Mouse (Mus musculus) forebrain, embryonic 13.5 days (tissue): ENCODE results near the gene Cetn2. TPM values are rescaled to one million over a fixed set of nuclear protein-coding genes. Genes with fewer than 3 reads are reported as not detected.

Source experiments
- ATAC-seq: fragments of 200-750 bp; cut with Nextera tagmentation; 2 replicates; pipeline ENCODE4 v1.8.0; 2017
- H3K27ac ChIP-seq: fragments of 300-500 bp; sonication (generic); 2 replicates; pipeline ENCODE4 v1.5.1; 2015; ENCODE audit warnings: inconsistent platforms, mild to moderate bottlenecking, moderate library complexity
- H3K27me3 ChIP-seq: fragments of 300-500 bp; sonication (generic); 2 replicates; pipeline ENCODE4 v1.6.1; 2015; ENCODE audit warnings: mild to moderate bottlenecking, inconsistent platforms
- H3K36me3 ChIP-seq: fragments of 300-500 bp; sonication (generic); 2 replicates; pipeline ENCODE4 v1.6.1; 2015; ENCODE audit warnings: mild to moderate bottlenecking, inconsistent platforms; ENCODE audit not compliant: poor library complexity, severe bottlenecking
- H3K4me1 ChIP-seq: fragments of 300-500 bp; sonication (generic); 2 replicates; pipeline ENCODE4 v1.6.1; 2015; ENCODE audit warnings: inconsistent platforms
- H3K4me2 ChIP-seq: fragments of 300-500 bp; sonication (generic); 2 replicates; pipeline ENCODE4 v1.6.1; 2015; ENCODE audit warnings: inconsistent platforms, mild to moderate bottlenecking, moderate library complexity
- H3K4me3 ChIP-seq: fragments of 300-500 bp; sonication (generic); 2 replicates; pipeline ENCODE4 v1.5.1; 2015; ENCODE audit warnings: mild to moderate bottlenecking, inconsistent platforms
- H3K9ac ChIP-seq: fragments of 300-500 bp; sonication (generic); 2 replicates; pipeline ENCODE4 v1.6.1; 2015; ENCODE audit warnings: mild to moderate bottlenecking, inconsistent platforms
- H3K9me3 ChIP-seq: fragments of 300-500 bp; sonication (generic); replicated peaks from 2 replicates; pipeline ENCODE4 v1.6.1; 2016; ENCODE audit warnings: inconsistent platforms
- WGBS: fragments of 180-500 bp; shearing (Covaris S2); methylation state at CpG from one replicate; pipeline ENCODE4 v1.1.7; 2015; 5-methylcytosine and 5-hydroxymethylcytosine counted together
- polyA plus RNA-seq: library from polyadenylated mRNA; unstranded; fragments of >200 nt; fragmentation: Nextera tagmentation; extraction: Ambion mirVana; gene quantifications from 2 replicates; pipeline ENCODE4 v1.2.1, GENCODE M21; 2015

Gene Cetn2
- 104 TPM in 2 replicates for polyA plus RNA-seq

- H3K36me3 ChIP-seq: no peaks in the 10 kb centered on the region
- ATAC-seq: peak; percentile 99
- H3K4me2 ChIP-seq: peak within 1 kb of the TSS; percentile 63
- peak within 1 kb of the TSS; percentile 66 for H3K9ac ChIP-seq
- peak within 1 kb of the TSS; percentile 57; the same call in 1 of the 2 replicates for H3K27ac ChIP-seq
- WGBS: 28% methylated on average over 41 of the region's 41 CpGs
- no peaks in the 10 kb centered on the region for H3K27me3 ChIP-seq
- peak within 1 kb of the TSS; percentile 54 for H3K4me3 ChIP-seq
- peaks cover 21% of the 10 kb centered on the region for H3K4me1 ChIP-seq
- no peaks in the 10 kb centered on the region for H3K9me3 ChIP-seq
These were observed at the start of gene Cetn2, which contains the start of gene Nsdhl for GRCm38 (mm10) chrX:72917884-72918681. Cetn2 (minus strand) TSS chrX:72918411. Nsdhl (plus strand) TSS chrX:72918557.

GRCm38 (mm10) chrX:72962743-72963142, 44.5 kb upstream of the Cetn2 start:
- no peaks in the 10 kb centered on the region for H3K9me3 ChIP-seq
- no peak overlapping the region for H3K27ac ChIP-seq
- H3K4me1 ChIP-seq: no peaks in the 10 kb centered on the region
- 76% methylated on average over 3 of the region's 3 CpGs for WGBS
- H3K36me3 ChIP-seq: peaks cover 18% of the 10 kb centered on the region
- H3K4me2 ChIP-seq: no peak overlapping the region
- no peak overlapping the region for H3K9ac ChIP-seq
- H3K27me3 ChIP-seq: no peaks in the 10 kb centered on the region
- no peak for ATAC-seq
- H3K4me3 ChIP-seq: no peak overlapping the region

- 74% methylated on average over 3 of the region's 3 CpGs for WGBS
- no peak for ATAC-seq
- peaks cover 25% of the 10 kb centered on the region for H3K36me3 ChIP-seq
These were observed 43.3 kb upstream of the Cetn2 start for GRCm38 (mm10) chrX:72961511-72961910.

GRCm38 (mm10) chrX:72960431-72960830, 42.2 kb upstream of the Cetn2 start:
- no peak for ATAC-seq
- H3K9ac ChIP-seq: no peak overlapping the region
- H3K27me3 ChIP-seq: no peaks in the 10 kb centered on the region
- 83% methylated on average over 4 of the region's 4 CpGs for WGBS
- peaks cover 31% of the 10 kb centered on the region for H3K36me3 ChIP-seq
- no peak overlapping the region for H3K27ac ChIP-seq
- no peaks in the 10 kb centered on the region for H3K9me3 ChIP-seq
- H3K4me1 ChIP-seq: no peaks in the 10 kb centered on the region
- no peak overlapping the region for H3K4me3 ChIP-seq
- H3K4me2 ChIP-seq: no peak overlapping the region

More at GRCm38 (mm10) chrX:72961511-72961910, 43.3 kb upstream of the Cetn2 start:
- no peak overlapping the region for H3K27ac ChIP-seq
- no peak overlapping the region for H3K9ac ChIP-seq
- no peaks in the 10 kb centered on the region for H3K27me3 ChIP-seq
- no peak overlapping the region for H3K4me3 ChIP-seq
- no peak overlapping the region for H3K4me2 ChIP-seq
- H3K4me1 ChIP-seq: no peaks in the 10 kb centered on the region
- H3K9me3 ChIP-seq: no peaks in the 10 kb centered on the region

- ATAC-seq: no peak
These were observed 38.3 kb upstream of the Cetn2 start for GRCm38 (mm10) chrX:72956486-72956885.

GRCm38 (mm10) chrX:72953464-72953863, 35.3 kb upstream of the Cetn2 start:
- no peak for ATAC-seq
- Histone ChIP-seq H3K27ac (no peak overlapping the region), H3K4me2 (no peak overlapping the region), H3K9me3 (no peaks in the 10 kb centered on the region), H3K4me1 (no peaks in the 10 kb centered on the region), H3K36me3 (peaks cover 58% of the 10 kb centered on the region), H3K27me3 (no peaks in the 10 kb centered on the region), H3K9ac (no peak overlapping the region), H3K4me3 (no peak overlapping the region)
- WGBS: 72% methylated on average over 4 of the region's 4 CpGs

More at GRCm38 (mm10) chrX:72956486-72956885, 38.3 kb upstream of the Cetn2 start:
- Histone ChIP-seq H3K4me1 (no peaks in the 10 kb centered on the region), H3K4me3 (no peak overlapping the region), H3K27ac (no peak overlapping the region), H3K4me2 (no peak overlapping the region), H3K9me3 (no peaks in the 10 kb centered on the region), H3K9ac (no peak overlapping the region), H3K36me3 (peaks cover 50% of the 10 kb centered on the region), H3K27me3 (no peaks in the 10 kb centered on the region)
- 87% methylated on average over 4 of the region's 4 CpGs for WGBS

- 78% methylated on average over 2 of the region's 2 CpGs for WGBS
- Histone ChIP-seq H3K4me2 (no peak overlapping the region), H3K4me3 (no peak overlapping the region), H3K27ac (no peak overlapping the region), H3K9ac (no peak overlapping the region), H3K4me1 (peaks cover 21% of the 10 kb centered on the region), H3K27me3 (no peaks in the 10 kb centered on the region), H3K36me3 (no peaks in the 10 kb centered on the region; the same call in 1 of the 2 replicates), H3K9me3 (no peaks in the 10 kb centered on the region)
- ATAC-seq: no peak
These were observed 3.2 kb upstream of the Cetn2 start for GRCm38 (mm10) chrX:72921391-72921790.

GRCm38 (mm10) chrX:72918682-72919059, 460 bp upstream of the Cetn2 start:
- no peaks in the 10 kb centered on the region for H3K27me3 ChIP-seq
- WGBS: 16% methylated on average over 6 of the region's 6 CpGs
- ATAC-seq: no peak
- peak overlapping the region; percentile 63 for H3K4me2 ChIP-seq
- H3K36me3 ChIP-seq: no peaks in the 10 kb centered on the region
- peak overlapping the region; percentile 66 for H3K9ac ChIP-seq
- peak overlapping the region; percentile 54 for H3K4me3 ChIP-seq
- no peaks in the 10 kb centered on the region for H3K9me3 ChIP-seq
- peaks cover 21% of the 10 kb centered on the region for H3K4me1 ChIP-seq
- H3K27ac ChIP-seq: peak overlapping the region; percentile 57; the same call in 1 of the 2 replicates

- no peaks in the 10 kb centered on the region for H3K27me3 ChIP-seq
- H3K9ac ChIP-seq: no peak overlapping the region
- no peak for ATAC-seq
- no peaks in the 10 kb centered on the region for H3K36me3 ChIP-seq
- no peaks in the 10 kb centered on the region for H3K4me1 ChIP-seq
- H3K4me3 ChIP-seq: no peak overlapping the region
- H3K4me2 ChIP-seq: no peak overlapping the region
- 86% methylated on average over 1 of the region's 1 CpGs for WGBS
- no peak overlapping the region for H3K27ac ChIP-seq
- no peaks in the 10 kb centered on the region for H3K9me3 ChIP-seq
These were observed 6.6 kb downstream of the Cetn2 start for GRCm38 (mm10) chrX:72911611-72912010.

GRCm38 (mm10) chrX:72908404-72908741, 9.8 kb downstream of the Cetn2 start:
- H3K27me3 ChIP-seq: no peaks in the 10 kb centered on the region
- H3K36me3 ChIP-seq: no peaks in the 10 kb centered on the region
- H3K4me1 ChIP-seq: no peaks in the 10 kb centered on the region
- no peaks in the 10 kb centered on the region for H3K9me3 ChIP-seq
- H3K4me3 ChIP-seq: no peak overlapping the region
- H3K9ac ChIP-seq: no peak overlapping the region
- H3K27ac ChIP-seq: no peak overlapping the region
- H3K4me2 ChIP-seq: no peak overlapping the region
- peak; percentile 77 for ATAC-seq
- 21% methylated on average over 2 of the region's 2 CpGs for WGBS

- H3K4me2 ChIP-seq: no peak overlapping the region
- H3K4me3 ChIP-seq: no peak overlapping the region
- no peak overlapping the region for H3K27ac ChIP-seq
- H3K9me3 ChIP-seq: no peaks in the 10 kb centered on the region
- ATAC-seq: peak; percentile 77
- WGBS: 80% methylated on average over 6 of the region's 6 CpGs
- H3K27me3 ChIP-seq: no peaks in the 10 kb centered on the region
- no peak overlapping the region for H3K9ac ChIP-seq
- no peaks in the 10 kb centered on the region for H3K4me1 ChIP-seq
- no peaks in the 10 kb centered on the region for H3K36me3 ChIP-seq
These were observed 10.4 kb downstream of the Cetn2 start for GRCm38 (mm10) chrX:72907619-72908403.

GRCm38 (mm10) chrX:72902530-72902929, 15.7 kb downstream of the Cetn2 start:
- Histone ChIP-seq H3K4me2 (no peak overlapping the region), H3K9me3 (no peaks in the 10 kb centered on the region), H3K4me1 (no peaks in the 10 kb centered on the region), H3K36me3 (no peaks in the 10 kb centered on the region), H3K4me3 (no peak overlapping the region), H3K9ac (no peak overlapping the region), H3K27me3 (no peaks in the 10 kb centered on the region), H3K27ac (no peak overlapping the region)
- no peak for ATAC-seq
- 35% methylated on average over 1 of the region's 1 CpGs for WGBS
